Mouse (Mus musculus) hindbrain, embryonic 12.5 days (tissue): ENCODE measurements around the gene Trim7. TPM values are rescaled to one million over a fixed set of nuclear protein-coding genes. Genes with fewer than 3 reads are reported as not detected.

Experiments used
- ATAC-seq: fragments of 200-750 bp; cut with Nextera tagmentation; 2 replicates; pipeline ENCODE4 v1.8.0; 2017; ENCODE audit warnings: moderate TSS enrichment; ENCODE audit not compliant: low FRiP score
- H3K27ac ChIP-seq: fragments of 300-500 bp; sonication (generic); 2 replicates; pipeline ENCODE4 v1.5.1; 2016; ENCODE audit warnings: mild to moderate bottlenecking
- H3K27me3 ChIP-seq: fragments of 300-500 bp; sonication (generic); 2 replicates; pipeline ENCODE4 v1.6.1; 2016; ENCODE audit warnings: mild to moderate bottlenecking
- H3K36me3 ChIP-seq: fragments of 300-500 bp; sonication (generic); 2 replicates; pipeline ENCODE4 v1.6.1; 2016; ENCODE audit warnings: mild to moderate bottlenecking
- H3K4me1 ChIP-seq: fragments of 300-500 bp; sonication (generic); 2 replicates; pipeline ENCODE4 v1.6.1; 2016
- H3K4me2 ChIP-seq: fragments of 300-500 bp; sonication (generic); replicated peaks from 2 replicates; pipeline ENCODE4 v1.6.1; 2016; ENCODE audit warnings: mild to moderate bottlenecking
- H3K4me3 ChIP-seq: fragments of 300-500 bp; sonication (generic); 2 replicates; pipeline ENCODE4 v1.5.1; 2016; ENCODE audit warnings: mild to moderate bottlenecking
- H3K9ac ChIP-seq: fragments of 300-500 bp; sonication (generic); 2 replicates; pipeline ENCODE4 v1.6.1; 2016; ENCODE audit warnings: mild to moderate bottlenecking, moderate library complexity
- H3K9me3 ChIP-seq: fragments of 300-500 bp; sonication (generic); replicated peaks from 2 replicates; pipeline ENCODE4 v1.6.1; 2016; ENCODE audit warnings: mild to moderate bottlenecking
- WGBS: fragments of 180-500 bp; shearing (Covaris S2); methylation state at CpG from one replicate; pipeline ENCODE4 v1.1.7; 2016; 5-methylcytosine and 5-hydroxymethylcytosine counted together
- polyA plus RNA-seq: library from polyadenylated mRNA; unstranded; fragments of >200 nt; fragmentation: Nextera tagmentation; extraction: Ambion mirVana; gene quantifications from 2 replicates; pipeline ENCODE4 v1.2.1, GENCODE M21; 2016

Gene Trim7
- polyA plus RNA-seq, 1 experiment from 2014 or later, result 0.70 TPM

DNA sequence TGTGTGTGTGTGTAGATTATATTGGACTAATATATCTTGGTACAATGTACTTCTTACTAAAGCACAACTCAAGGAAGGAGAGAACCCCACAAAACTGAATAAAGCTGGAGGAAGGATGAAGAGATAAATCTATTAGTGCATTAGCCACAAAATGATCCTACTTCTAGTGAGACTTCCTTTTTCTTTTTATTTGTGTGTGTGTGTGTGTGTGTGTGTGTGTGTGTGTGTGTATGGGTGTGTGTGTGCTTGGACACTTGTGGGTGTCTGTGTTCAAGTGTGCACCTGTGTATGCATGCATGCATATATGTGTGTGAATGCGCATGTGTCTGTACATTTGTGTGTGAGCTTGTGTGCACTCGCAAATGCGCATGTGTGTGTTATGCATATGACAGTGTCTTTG lies 32.8 kb upstream of the Trim7 start:
- Histone ChIP-seq H3K4me2 (no peak overlapping the region), H3K27me3 (no peaks in the 10 kb centered on the region), H3K4me1 (0 out of 2 replicates have a peak, but pooled peaks cover 6% of the 10 kb centered on the region), H3K4me3 (no peak overlapping the region), H3K9me3 (no peaks in the 10 kb centered on the region), H3K9ac (no peak overlapping the region), H3K36me3 (no peaks in the 10 kb centered on the region), H3K27ac (no peak overlapping the region)
- 96% methylated on average over 3 of the region's 3 CpGs for WGBS
- no peak for ATAC-seq

DNA sequence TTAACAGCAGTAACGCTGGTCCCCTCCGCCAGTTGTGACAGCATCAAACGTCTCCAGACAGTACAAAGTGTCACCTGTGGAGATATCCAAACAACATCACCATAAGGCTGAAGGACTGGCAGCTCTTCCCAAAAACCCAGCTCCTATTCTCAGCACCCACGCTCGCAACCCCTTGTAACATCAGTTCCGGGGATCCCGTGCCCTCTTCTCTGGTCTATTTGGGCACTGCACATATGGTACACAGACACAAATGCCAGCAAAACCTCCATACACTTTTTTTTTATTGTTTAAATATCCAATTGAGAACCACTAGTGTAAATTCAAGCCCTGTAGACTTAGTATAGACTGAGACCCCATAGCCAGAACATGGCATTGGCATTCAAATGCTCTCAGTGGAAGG lies 30.7 kb upstream of the Trim7 start:
- Histone ChIP-seq H3K4me3 (no peak overlapping the region), H3K4me2 (no peak overlapping the region), H3K9me3 (no peaks in the 10 kb centered on the region), H3K36me3 (no peaks in the 10 kb centered on the region), H3K27me3 (no peaks in the 10 kb centered on the region), H3K27ac (no peak overlapping the region), H3K9ac (no peak overlapping the region), H3K4me1 (peaks cover 14% of the 10 kb centered on the region; the same call in 1 of the 2 replicates)
- no peak for ATAC-seq
- WGBS, result 91% methylated on average over 7 of the region's 7 CpGs

DNA sequence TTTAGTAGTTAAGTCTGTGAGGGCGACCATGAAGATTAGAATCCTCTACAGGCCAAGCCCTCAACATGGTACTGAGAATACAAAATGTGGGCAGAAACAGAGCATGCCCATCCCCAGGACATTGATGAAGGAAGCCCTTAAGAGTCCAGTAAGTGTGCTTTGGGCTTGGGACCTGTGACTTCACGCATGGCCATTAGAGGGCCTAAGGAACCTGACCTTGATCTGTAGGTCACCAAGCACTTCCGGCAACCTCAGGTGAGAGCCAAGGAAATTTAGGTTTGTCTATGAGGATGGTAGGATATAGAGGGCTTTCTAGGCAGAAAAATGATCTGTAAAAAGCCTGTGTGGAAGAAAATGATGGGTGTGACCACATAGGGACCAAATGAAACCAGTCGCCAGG lies 29.6 kb upstream of the Trim7 start:
- Histone ChIP-seq H3K27ac (no peak overlapping the region), H3K4me1 (peaks cover 15% of the 10 kb centered on the region), H3K27me3 (no peaks in the 10 kb centered on the region), H3K4me3 (no peak overlapping the region), H3K9ac (no peak overlapping the region), H3K4me2 (no peak overlapping the region), H3K9me3 (no peaks in the 10 kb centered on the region), H3K36me3 (no peaks in the 10 kb centered on the region)
- ATAC-seq, result no peak
- WGBS, result 79% methylated on average over 4 of the region's 4 CpGs

DNA sequence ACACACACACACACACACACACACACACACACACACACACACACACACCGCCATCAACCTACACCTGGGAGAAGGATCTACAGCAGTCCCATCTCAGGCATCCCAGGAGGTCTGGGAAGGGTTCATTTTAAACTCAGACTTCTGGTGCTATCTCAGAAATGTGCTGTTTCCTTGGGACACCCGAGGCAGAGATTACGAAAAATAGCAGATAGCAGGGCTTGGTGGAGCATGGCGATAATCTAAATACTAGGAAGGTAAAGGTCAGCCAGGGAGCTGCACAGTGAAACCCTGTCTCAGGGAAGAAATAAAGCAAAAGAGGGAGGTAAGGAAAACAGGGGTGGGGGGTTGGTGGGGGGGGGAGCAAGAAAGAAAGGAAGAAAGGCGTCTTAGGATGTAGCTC lies 28.7 kb upstream of the Trim7 start:
- no peaks in the 10 kb centered on the region for H3K9me3 ChIP-seq
- no peak overlapping the region for H3K4me3 ChIP-seq
- H3K4me2 ChIP-seq, result no peak overlapping the region
- no peak overlapping the region for H3K27ac ChIP-seq
- H3K9ac ChIP-seq, result no peak overlapping the region
- no peaks in the 10 kb centered on the region for H3K27me3 ChIP-seq
- peaks cover 25% of the 10 kb centered on the region for H3K4me1 ChIP-seq
- 92% methylated on average over 5 of the region's 5 CpGs for WGBS
- no peak for ATAC-seq
- peaks cover 9% of the 10 kb centered on the region; the same call in 1 of the 2 replicates for H3K36me3 ChIP-seq

DNA sequence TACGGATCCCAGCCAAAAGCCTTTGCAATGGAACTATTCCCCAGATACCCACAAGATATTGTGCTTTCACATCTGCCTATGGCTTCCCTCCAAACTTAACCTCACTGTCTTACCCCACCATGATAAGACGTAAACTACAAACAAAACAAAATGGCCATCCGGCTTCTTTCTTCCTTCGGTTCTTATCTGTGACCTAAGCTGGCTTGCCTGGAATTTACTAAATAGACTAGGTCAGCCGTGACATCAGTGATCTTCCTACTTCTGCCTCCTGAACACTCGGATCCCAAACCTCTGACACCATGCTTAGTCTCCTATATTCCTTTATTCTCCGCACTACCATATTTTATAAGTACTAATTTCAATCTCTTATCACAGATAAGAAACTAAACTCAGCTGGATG lies 27.6 kb upstream of the Trim7 start:
- H3K9me3 ChIP-seq, result no peaks in the 10 kb centered on the region
- H3K27me3 ChIP-seq, result no peaks in the 10 kb centered on the region
- no peak overlapping the region for H3K9ac ChIP-seq
- H3K4me3 ChIP-seq, result no peak overlapping the region
- H3K4me1 ChIP-seq, result peaks cover 33% of the 10 kb centered on the region
- H3K4me2 ChIP-seq, result no peak overlapping the region
- 89% methylated on average over 7 of the region's 7 CpGs for WGBS
- no peak for ATAC-seq
- peaks cover 19% of the 10 kb centered on the region for H3K36me3 ChIP-seq
- no peak overlapping the region for H3K27ac ChIP-seq

DNA sequence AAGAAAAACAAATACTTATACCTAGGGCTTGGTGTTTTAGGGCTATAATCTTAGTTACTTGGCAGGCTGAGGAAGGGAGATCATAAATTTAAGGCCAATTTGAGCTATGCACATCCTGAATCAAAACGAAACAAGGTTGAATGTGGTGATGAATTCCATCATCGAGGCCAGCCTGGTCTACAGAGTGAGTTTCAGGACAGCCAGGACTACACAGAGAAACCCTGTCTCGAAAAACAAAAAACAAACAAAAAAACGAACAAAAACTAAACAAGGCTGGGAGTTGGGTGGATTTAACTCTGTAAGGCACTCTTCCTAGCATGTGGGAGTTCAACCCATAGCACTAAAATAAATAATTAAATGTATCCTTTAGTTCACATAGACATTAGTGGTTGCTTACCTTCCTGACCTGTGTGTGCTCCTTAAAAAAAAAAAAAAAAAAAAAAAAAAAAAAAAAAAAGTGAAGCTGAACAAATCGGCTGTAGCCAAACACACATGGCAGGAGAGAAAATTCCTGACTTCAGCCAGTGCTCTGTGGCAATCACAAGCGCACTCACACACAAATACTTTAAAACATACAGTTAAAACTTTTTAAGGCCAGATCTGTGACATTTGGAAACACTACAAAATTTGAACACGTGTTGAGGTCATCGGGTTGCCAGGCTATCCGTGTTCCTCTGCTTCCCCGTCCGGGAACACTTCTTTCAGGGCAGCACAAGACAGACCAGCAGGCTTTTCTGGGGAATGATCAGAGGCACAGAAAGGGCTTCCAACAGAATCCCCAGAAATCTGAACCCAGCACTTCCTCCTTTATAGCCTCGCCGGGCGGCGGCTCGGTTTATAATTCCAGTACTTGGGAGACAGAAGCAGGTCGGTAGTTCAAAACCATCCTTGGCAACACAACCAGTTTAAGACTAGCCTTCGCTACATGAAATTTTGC lies 26.7 kb upstream of the Trim7 start:
- peak overlapping the region; percentile 92 for H3K9ac ChIP-seq
- H3K4me2 ChIP-seq, result peak overlapping the region; percentile 97
- H3K27me3 ChIP-seq, result no peaks in the 10 kb centered on the region
- H3K4me3 ChIP-seq, result peak overlapping the region; percentile 82
- no peaks in the 10 kb centered on the region for H3K9me3 ChIP-seq
- peak overlapping the region; percentile 95 for H3K27ac ChIP-seq
- ATAC-seq, result peak; percentile 21
- H3K36me3 ChIP-seq, result peaks cover 29% of the 10 kb centered on the region
- H3K4me1 ChIP-seq, result peaks cover 33% of the 10 kb centered on the region
- 12% methylated on average over 18 of the region's 18 CpGs for WGBS

DNA sequence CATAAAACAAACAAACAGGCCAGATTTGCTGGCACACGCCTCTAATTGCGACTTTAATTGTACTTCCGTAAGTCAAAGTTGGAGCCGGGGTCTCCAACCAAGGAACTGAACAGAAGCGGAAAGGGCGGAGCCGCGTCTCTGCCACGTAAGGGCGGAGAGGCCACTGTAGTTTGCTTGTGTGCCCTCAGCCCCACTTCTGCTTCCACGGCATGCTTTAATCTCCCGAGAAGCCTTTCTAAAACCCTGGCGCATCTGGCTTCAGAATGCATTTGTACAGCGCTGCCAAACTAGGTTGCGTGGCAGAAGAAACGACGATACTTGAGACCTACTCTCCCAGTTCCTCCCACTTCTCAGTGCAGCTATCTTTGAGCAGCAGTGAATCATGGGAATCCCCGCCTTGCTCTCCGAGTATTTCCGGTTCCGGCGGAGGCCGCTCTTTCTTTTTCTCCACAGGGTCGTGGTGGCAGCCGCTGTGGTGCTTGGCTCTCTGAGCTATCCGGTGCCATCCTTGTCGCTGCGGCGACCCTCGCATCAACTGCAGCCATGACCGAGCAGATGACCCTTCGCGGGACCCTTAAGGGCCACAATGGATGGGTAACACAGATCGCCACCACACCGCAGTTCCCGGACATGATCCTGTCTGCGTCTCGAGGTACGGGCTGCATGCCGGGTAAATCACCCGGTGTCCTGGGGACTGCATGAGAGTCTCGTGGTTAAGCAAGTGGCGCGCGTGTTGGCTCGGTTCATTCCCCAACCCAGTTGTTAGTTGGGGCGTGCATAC lies 25.8 kb upstream of the Trim7 start, which contains the start of gene Rack1:
Gene Rack1, plus strand, starts transcription at position 412 of the 781 bp plus-strand sequence.
- WGBS, result under 1% methylated on average over 47 of the region's 47 CpGs
- Histone ChIP-seq H3K9ac (peak within 1 kb of the TSS; percentile 92), H3K27ac (peak within 1 kb of the TSS; percentile 95), H3K36me3 (peaks cover 37% of the 10 kb centered on the region), H3K27me3 (no peaks in the 10 kb centered on the region), H3K4me1 (peaks cover 33% of the 10 kb centered on the region), H3K4me2 (peak within 1 kb of the TSS; percentile 97), H3K9me3 (no peaks in the 10 kb centered on the region), H3K4me3 (peak within 1 kb of the TSS; percentile 82)
- peak; percentile 94 for ATAC-seq

DNA sequence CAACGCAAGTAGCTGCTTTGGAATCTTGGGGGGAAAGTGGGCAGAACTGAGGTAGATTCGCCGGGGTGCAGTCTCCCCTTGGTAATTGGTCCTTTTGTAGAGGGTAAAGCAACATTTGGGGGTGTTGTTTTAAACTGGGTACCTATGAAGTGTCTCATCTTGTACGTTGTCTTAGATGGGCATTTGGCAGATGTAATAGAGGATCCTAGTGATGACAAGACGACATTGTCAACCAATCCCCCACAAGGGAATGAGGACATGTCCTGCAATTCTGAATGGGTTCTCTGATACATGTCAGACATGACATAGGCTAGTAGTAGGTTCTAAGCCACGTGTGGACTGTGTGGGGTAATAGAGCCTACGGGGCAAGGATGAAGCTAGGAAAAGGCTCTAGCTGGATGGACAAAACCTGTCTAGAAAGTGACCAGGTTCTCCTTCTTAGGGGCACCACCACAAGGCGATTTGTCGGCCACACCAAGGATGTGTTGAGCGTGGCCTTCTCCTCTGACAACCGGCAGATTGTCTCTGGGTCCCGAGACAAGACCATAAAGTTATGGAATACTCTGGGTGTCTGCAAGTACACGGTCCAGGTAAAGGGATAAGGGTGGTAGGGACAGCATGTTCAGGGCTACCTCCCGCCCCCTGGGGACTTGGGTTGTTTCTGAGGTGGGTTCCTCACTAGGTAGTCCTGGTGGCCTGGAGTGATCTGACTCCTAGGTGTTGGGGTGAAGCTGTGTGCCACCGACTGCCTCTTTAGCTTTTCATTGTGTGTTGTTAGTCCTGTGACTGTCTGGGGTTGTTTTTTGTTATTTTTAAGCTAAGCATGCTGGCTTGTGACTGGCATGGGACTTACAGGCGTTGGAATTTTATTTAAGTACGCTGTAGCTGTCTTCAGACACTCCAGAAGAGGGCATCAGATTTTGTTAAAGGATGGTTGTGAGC lies 23.8 kb upstream of the Trim7 start:
- ATAC-seq, result no peak
- H3K9me3 ChIP-seq, result no peaks in the 10 kb centered on the region
- H3K4me1 ChIP-seq, result peaks cover 33% of the 10 kb centered on the region
- peak overlapping the region; percentile 97 for H3K4me2 ChIP-seq
- WGBS, result 82% methylated on average over 17 of the region's 17 CpGs
- H3K27me3 ChIP-seq, result no peaks in the 10 kb centered on the region
- no peak overlapping the region for H3K27ac ChIP-seq
- peak overlapping the region; percentile 82 for H3K4me3 ChIP-seq
- peaks cover 57% of the 10 kb centered on the region for H3K36me3 ChIP-seq
- H3K9ac ChIP-seq, result peak overlapping the region; percentile 92

DNA sequence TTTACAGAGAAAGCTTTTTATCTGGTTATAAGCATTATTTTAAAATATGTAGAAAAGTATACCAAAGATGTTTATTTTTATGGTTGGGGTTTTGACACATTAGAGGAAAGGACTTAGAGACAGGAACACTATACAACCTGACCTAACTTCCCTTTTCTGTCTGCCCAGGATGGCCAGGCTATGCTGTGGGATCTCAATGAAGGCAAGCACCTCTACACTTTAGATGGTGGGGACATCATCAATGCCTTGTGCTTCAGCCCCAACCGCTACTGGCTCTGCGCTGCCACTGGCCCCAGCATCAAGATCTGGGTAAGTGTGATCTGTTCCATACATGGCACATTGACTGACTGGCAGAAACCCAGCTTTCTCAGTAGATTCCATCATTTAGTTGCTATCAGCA lies 22.0 kb upstream of the Trim7 start:
- peaks cover 23% of the 10 kb centered on the region for H3K4me1 ChIP-seq
- H3K27me3 ChIP-seq, result no peaks in the 10 kb centered on the region
- H3K9ac ChIP-seq, result no peak overlapping the region
- ATAC-seq, result no peak
- H3K27ac ChIP-seq, result no peak overlapping the region
- H3K36me3 ChIP-seq, result peaks cover 75% of the 10 kb centered on the region
- no peak overlapping the region for H3K4me3 ChIP-seq
- WGBS, result 93% methylated on average over 2 of the region's 2 CpGs
- H3K4me2 ChIP-seq, result no peak overlapping the region
- no peaks in the 10 kb centered on the region for H3K9me3 ChIP-seq

DNA sequence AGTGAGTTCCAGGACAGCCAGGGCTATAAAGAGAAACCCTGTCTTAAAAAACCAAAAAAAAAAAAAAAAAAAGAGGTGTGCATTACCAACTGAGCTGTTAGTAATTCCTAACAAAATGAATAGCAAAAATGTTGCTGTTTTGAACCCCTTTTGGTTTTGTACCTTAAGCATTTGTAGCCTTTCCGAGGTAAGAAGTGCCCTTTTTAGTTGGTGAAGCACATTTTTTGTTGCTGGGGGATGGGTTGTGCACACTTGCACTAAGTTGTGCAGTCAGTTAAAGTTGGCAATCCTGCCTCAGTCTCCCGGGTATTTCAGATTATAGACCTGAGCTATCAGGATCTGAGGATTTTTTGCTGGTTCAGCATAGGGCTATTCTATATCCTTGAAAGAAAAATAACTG lies 21.0 kb upstream of the Trim7 start:
- no peak overlapping the region for H3K9ac ChIP-seq
- ATAC-seq, result no peak
- peaks cover 84% of the 10 kb centered on the region for H3K36me3 ChIP-seq
- H3K4me1 ChIP-seq, result peaks cover 22% of the 10 kb centered on the region
- H3K27me3 ChIP-seq, result no peaks in the 10 kb centered on the region
- no peak overlapping the region for H3K27ac ChIP-seq
- H3K4me2 ChIP-seq, result no peak overlapping the region
- 84% methylated on average over 2 of the region's 2 CpGs for WGBS
- no peaks in the 10 kb centered on the region for H3K9me3 ChIP-seq
- H3K4me3 ChIP-seq, result no peak overlapping the region

DNA sequence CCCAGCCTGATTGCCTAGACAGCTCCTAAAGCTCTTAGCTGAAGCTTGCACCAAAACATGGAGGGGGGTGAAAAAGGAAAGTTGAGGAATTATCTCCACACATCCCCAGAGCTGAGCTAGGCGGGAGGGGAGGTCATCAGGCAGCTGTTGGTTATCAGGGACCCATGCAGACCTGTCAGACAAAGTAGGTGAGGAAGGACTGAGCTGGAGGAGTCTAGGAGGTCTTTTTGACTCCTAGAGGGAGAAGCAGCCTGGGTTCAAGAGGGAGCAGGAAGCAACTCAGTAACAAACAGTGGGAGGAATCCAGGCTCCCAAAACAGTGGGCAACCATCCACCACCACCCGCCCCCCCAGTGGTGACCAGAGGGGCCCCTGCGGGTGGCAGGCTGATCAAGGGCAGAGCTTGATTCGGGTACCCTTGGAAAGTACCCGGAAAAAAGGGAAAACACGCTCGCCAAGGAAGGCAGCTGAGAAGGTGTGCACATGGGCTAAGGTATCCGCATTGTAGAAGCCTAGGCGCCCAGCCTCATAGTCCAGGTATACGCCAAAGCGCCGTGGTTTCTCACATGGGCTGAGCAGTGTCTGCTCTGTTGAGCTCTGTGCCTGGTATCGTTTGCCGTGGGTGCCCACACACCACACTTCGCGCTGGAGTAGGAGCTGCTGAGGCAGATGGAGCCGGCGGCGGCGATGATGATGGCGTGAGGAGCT lies 18.9 kb upstream of the Trim7 start:
- Histone ChIP-seq H3K4me2 (no peak overlapping the region), H3K27ac (no peak overlapping the region), H3K27me3 (no peaks in the 10 kb centered on the region), H3K9me3 (no peaks in the 10 kb centered on the region), H3K4me1 (peaks cover 11% of the 10 kb centered on the region), H3K4me3 (no peak overlapping the region), H3K9ac (no peak overlapping the region), H3K36me3 (peaks cover 99% of the 10 kb centered on the region)
- ATAC-seq, result peak; percentile 45
- 67% methylated on average over 21 of the region's 21 CpGs for WGBS
